Mouse (Mus musculus): Measurements from ENCODE around the gene Olfr205. TPM values are rescaled to one million over a fixed set of nuclear protein-coding genes. Genes with fewer than 3 reads are reported as not detected.
"Not testable (repeated sequence)": the region's sequence is repeated elsewhere in the genome, so short reads cannot be mapped to it uniquely, and the experiment has no call there.

The Olfr205 gene
- total RNA-seq (2014; fragmentation: Nextera tagmentation) (not detected in 2 replicates), total RNA-seq (2017) (not detected in 2 replicates)

DNA sequence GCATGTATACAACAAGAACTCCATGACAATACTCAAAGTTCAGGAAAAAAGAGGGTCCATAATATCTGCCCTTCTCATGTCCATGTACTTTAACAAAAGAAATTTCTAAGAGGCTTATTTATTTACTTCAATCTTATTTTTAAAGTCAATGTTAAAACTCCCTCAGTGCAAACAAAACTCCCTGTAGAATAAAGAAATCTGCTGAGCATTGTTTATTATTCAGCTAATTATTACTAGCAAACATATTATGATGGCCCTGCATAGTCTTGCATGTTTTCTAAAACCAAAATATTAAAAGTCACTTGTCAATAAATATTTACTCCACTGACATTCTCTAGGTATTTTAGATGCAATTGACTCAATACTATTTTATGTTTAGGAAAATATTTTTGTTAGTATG, at the start of gene Olfr205:
TSS of gene Olfr205 (minus strand) at position 101 of the 400 bp plus-strand sequence.
- ATAC-seq (replicated peaks; ENCODE audit: low FRiP score, low TSS enrichment, poor library complexity, severe bottlenecking) = no peak

DNA sequence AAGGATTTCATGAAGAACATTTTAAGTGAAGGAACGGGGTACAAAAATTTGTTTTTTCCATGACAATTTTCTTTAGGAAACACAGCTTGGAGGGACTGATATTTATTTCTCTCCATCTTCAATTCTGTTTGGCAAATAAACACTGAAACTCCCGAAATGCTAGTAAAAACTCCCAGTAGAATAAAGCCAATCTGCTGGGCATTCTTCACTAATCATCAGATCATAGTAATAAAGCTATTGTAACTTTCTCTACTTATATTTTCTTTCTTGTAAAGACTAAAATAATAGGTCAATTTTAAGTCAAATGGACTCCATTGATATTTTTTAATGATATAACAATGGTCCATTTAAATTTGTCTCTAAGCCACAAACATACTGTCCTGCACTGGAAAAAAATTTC, 33.0 kb upstream of the Olfr205 start, which contains the start of gene Olfr209:
TSS of gene Olfr209 (minus strand) at position 101 of the 400 bp plus-strand sequence.
- ATAC-seq (replicated peaks; ENCODE audit: low FRiP score, low TSS enrichment, poor library complexity, severe bottlenecking) = no peak

DNA sequence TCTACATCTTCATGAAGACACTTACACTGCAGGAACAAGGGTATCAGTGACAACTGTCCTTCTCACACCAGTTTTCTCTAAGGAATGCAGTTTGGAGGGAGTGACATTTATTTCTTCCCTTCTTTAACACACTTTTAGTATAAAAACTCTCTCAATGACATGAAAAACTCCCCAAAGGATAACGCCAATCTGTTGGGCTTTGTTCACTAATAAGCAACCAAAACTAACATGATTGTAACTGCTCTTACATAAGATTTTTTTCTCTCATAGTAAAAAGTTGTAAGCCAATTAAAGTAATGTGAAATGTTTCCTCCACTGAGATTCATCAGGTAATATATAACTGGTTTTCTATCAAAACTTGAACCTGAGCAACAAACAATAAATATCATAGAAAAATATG, 18.2 kb upstream of the Olfr205 start, which contains the start of gene Olfr206:
TSS of gene Olfr206 (minus strand) at position 101 of the 400 bp plus-strand sequence.
- ATAC-seq (replicated peaks; ENCODE audit: low FRiP score, low TSS enrichment, poor library complexity, severe bottlenecking) = no peak

DNA sequence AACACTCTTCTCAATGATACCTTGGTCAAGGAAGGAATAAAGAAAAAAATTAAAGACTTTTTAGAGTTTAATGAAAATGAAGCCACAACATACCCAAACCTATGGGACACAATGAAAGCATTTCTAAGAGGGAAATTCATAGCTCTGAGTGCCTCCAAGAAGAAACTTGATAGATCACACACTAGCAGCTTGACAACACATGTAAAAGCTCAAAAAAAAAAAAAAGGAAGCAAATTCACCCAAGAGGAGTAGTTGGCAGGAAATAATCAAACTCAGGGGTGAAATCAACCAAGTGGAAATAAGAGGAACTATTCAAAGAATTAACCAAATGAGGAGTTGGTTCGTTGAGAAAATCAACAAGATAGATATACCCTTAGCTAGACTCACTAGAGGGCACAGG, 7.7 kb downstream of the Olfr205 start:
- not testable (repeated sequence) for ATAC-seq (replicated peaks; ENCODE audit: low FRiP score, low TSS enrichment, poor library complexity, severe bottlenecking)

DNA sequence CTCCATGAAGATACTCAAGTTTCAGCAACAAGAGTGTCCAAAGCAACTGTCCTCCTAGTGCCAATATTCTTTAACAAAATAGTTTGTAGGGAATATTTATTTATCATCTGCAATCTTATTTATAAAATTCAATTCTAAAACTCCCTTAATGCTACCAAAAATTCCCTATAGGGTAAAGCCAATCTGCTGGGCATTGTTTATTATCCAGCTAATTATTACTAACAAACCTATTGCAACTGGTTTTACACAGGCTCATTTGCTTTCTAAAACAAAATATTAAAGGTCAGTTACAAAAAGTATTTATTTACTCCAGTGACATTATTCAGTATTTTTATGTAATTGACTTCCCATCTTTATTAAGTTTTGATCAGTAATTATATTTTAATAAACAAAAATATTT, 12.8 kb downstream of the Olfr205 start, which contains the start of gene Olfr204:
TSS of gene Olfr204 (minus strand) at position 101 of the 400 bp plus-strand sequence.
- ATAC-seq (replicated peaks; ENCODE audit: low FRiP score, low TSS enrichment, poor library complexity, severe bottlenecking) = no peak

DNA sequence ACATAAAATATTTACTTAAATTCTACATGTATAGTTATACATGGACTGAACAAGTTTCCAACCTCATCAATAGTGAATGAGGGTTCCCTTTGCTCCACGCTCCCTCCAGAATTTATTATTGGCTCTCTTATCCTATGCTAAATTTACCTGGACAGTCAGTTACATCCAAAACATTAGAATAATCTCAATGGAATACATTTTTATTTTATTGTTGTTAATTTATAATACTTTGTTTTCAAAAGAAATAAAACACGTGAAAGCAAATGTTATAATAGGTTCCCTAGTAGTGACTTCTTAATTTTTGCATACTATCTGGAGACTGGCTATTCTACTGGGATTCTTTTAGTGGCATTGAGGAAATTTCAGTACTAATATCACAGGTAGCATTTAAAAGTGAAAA, 32.4 kb downstream of the Olfr205 start, which contains the start of gene Olfr203:
TSS of gene Olfr203 (plus strand) at position 301 of the 400 bp plus-strand sequence.
- no peak for ATAC-seq (replicated peaks; ENCODE audit: low FRiP score, low TSS enrichment, poor library complexity, severe bottlenecking)

DNA sequence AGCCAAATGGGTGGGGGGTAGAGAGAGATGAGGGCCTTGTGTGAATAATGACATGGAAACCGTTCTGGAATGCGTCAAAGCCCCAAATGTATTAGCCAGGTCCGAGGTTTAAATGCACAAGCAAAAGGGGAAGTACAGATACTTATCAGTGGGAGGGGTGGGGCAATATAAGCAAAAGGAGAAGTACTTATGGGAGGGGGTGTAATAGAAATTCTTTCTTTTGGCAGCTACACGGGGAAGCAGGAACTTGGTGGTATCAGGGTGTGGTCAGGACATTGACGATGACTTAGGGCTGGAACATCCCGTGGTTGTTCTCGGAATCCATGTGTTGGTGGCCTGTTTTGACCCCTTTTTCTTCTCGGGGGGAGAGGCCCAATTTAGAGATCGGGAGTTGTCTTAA, 43.4 kb downstream of the Olfr205 start:
- ATAC-seq (replicated peaks; ENCODE audit: low FRiP score, low TSS enrichment, poor library complexity, severe bottlenecking) = not testable (repeated sequence)

DNA sequence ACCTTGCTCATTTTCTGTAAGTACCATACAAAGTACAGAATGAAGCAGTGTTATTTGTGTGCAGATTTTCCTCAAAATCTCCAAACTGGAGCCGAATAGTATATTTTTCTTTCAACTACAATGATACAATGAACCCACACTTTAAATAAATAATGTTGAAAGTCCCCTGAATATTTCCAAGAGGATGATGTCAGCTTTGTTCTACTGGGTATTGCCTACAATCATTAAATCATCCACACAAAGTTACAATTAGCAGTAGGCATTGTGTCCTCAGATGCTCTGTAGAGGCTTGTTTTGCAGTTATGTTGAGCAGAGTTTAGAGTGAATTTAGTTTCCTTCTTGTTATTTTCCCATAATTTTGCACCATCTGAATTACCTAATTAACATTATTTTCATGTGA, 44.2 kb downstream of the Olfr205 start, which contains the start of gene Olfr202:
TSS of gene Olfr202 (minus strand) at position 101 of the 400 bp plus-strand sequence.
- no peak for ATAC-seq (replicated peaks; ENCODE audit: low FRiP score, low TSS enrichment, poor library complexity, severe bottlenecking)

DNA sequence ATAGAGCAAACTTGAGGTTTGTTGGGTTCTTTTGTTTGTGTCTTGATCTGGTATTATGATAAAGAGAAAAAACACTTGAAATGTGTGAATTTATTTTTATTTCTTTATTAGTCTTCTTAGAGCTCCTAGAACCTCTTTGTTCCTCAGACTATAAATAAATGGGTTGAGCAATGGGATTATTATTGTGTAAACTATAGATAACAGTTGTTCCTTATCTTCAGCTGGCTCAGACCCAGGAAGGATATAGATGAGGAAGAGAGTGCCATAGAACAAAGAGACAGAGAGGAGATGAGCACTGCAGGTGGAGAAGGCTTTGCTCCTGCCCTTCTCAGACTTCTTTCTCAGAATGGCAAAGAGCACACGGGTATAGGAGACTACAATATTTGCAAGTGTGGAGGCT, 47.5 kb downstream of the Olfr205 start:
- ATAC-seq (replicated peaks; ENCODE audit: low FRiP score, low TSS enrichment, poor library complexity, severe bottlenecking) = no peak

DNA sequence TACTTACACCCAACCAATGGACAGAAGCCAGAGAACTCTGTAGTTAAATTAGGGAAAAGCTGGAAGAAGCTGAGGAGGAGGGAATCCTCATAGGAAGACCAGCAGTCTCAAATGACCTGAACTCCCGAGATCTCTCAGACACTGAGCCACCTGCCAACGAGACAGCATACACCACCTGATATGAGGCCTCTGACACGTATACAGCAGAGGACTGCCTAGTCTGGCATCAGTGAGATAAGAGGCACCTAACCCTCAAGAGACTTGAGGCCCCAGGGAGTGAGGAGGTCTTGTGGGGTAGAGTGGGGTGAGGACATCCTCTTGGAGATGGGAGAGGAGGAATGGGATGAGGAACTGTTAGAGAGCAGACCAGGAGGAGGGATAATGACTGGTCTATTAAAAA, 50.4 kb downstream of the Olfr205 start:
- ATAC-seq (replicated peaks; ENCODE audit: low FRiP score, low TSS enrichment, poor library complexity, severe bottlenecking) = no peak

Other genes starting within 250 kb of the Olfr205 start
- not detected in 2 replicates for gene Olfr191, start 241.3 kb downstream of the Olfr205 start, total RNA-seq (2014; fragmentation: Nextera tagmentation)
- gene Olfr191, start 241.3 kb downstream of the Olfr205 start, total RNA-seq (2017) = not detected in 2 replicates
- not detected in 2 replicates for gene Olfr193, start 219.3 kb downstream of the Olfr205 start, total RNA-seq (2014; fragmentation: Nextera tagmentation)
- gene Olfr193, start 219.3 kb downstream of the Olfr205 start, total RNA-seq (2017) = not detected in 2 replicates
- not detected in 2 replicates for gene Olfr194, start 210.1 kb downstream of the Olfr205 start, total RNA-seq (2014; fragmentation: Nextera tagmentation)
- not detected in 2 replicates for gene Olfr194, start 210.1 kb downstream of the Olfr205 start, total RNA-seq (2017)
- not detected in 2 replicates for gene Olfr195, start 184.1 kb downstream of the Olfr205 start, total RNA-seq (2014; fragmentation: Nextera tagmentation)
- not detected in 2 replicates for gene Olfr195, start 184.1 kb downstream of the Olfr205 start, total RNA-seq (2017)
- not detected in 2 replicates for gene Olfr196, start 160.7 kb downstream of the Olfr205 start, total RNA-seq (2014; fragmentation: Nextera tagmentation)
- not detected in 2 replicates for gene Olfr196, start 160.7 kb downstream of the Olfr205 start, total RNA-seq (2017)
- gene Olfr198, start 127.6 kb downstream of the Olfr205 start, total RNA-seq (2014; fragmentation: Nextera tagmentation) = not detected in 2 replicates
- gene Olfr198, start 127.6 kb downstream of the Olfr205 start, total RNA-seq (2017) = not detected in 2 replicates
- not detected in 2 replicates for gene Olfr199, start 111.4 kb downstream of the Olfr205 start, total RNA-seq (2014; fragmentation: Nextera tagmentation)
- gene Olfr199, start 111.4 kb downstream of the Olfr205 start, total RNA-seq (2017) = not detected in 2 replicates
- gene Olfr201, start 58.5 kb downstream of the Olfr205 start, total RNA-seq (2014; fragmentation: Nextera tagmentation) = not detected in 2 replicates
- not detected in 2 replicates for gene Olfr201, start 58.5 kb downstream of the Olfr205 start, total RNA-seq (2017)
- not detected in 2 replicates for gene Olfr202, start 44.3 kb downstream of the Olfr205 start, total RNA-seq (2014; fragmentation: Nextera tagmentation)
- gene Olfr202, start 44.3 kb downstream of the Olfr205 start, total RNA-seq (2017) = not detected in 2 replicates
- gene Olfr203, start 32.3 kb downstream of the Olfr205 start, total RNA-seq (2014; fragmentation: Nextera tagmentation) = not detected in 2 replicates
- not detected in 2 replicates for gene Olfr203, start 32.3 kb downstream of the Olfr205 start, total RNA-seq (2017)
- gene Olfr204, start 12.9 kb downstream of the Olfr205 start, total RNA-seq (2014; fragmentation: Nextera tagmentation) = not detected in 2 replicates
- gene Olfr204, start 12.9 kb downstream of the Olfr205 start, total RNA-seq (2017) = not detected in 2 replicates
- not detected in 2 replicates for gene Olfr206, start 18.1 kb upstream of the Olfr205 start, total RNA-seq (2014; fragmentation: Nextera tagmentation)
- gene Olfr206, start 18.1 kb upstream of the Olfr205 start, total RNA-seq (2017) = not detected in 2 replicates
- gene Olfr209, start 32.9 kb upstream of the Olfr205 start, total RNA-seq (2014; fragmentation: Nextera tagmentation) = not detected in 2 replicates
- not detected in 2 replicates for gene Olfr209, start 32.9 kb upstream of the Olfr205 start, total RNA-seq (2017)
- gene Gabrr3, start 76.2 kb upstream of the Olfr205 start, total RNA-seq (2014; fragmentation: Nextera tagmentation) = not detected in 2 replicates
- not detected in 2 replicates for gene Gabrr3, start 76.2 kb upstream of the Olfr205 start, total RNA-seq (2017)
- 42.7 and 62.1 TPM in 2 replicates for gene Riox2, start 140.6 kb upstream of the Olfr205 start, total RNA-seq (2014; fragmentation: Nextera tagmentation)
- 73.2 and 88.1 TPM in 2 replicates for gene Riox2, start 140.6 kb upstream of the Olfr205 start, total RNA-seq (2017)

Data from megakaryocyte-erythroid progenitor cell, adult 5-6 weeks (primary cell).